Mouse (Mus musculus) frontal cortex, postnatal 25 days (tissue): Measurements from ENCODE around the gene Klhl11.

Experiments
- DNase-seq, 2 experiments: peaks; one replicate each; pipeline ENCODE4 v3.0.0; 2022; ENCODE audit warnings: low spot score in 2 of 2

Klhl11 gene

GRCm38 (mm10) chr11:100472197-100472934, at the start of gene Klhl11:
Gene Klhl11 (minus strand): TSS chr11:100472741.
- peak; percentile 83 to 88 for DNase-seq

GRCm38 (mm10) chr11:100520838-100521237, 48.3 kb upstream of the Klhl11 start:
- no peak for DNase-seq

- no peak for DNase-seq
These were observed 46.6 kb upstream of the Klhl11 start for GRCm38 (mm10) chr11:100519188-100519587.

- no peak for DNase-seq
These were observed 45.6 kb upstream of the Klhl11 start for GRCm38 (mm10) chr11:100518188-100518591.

- no peak for DNase-seq
These were observed 43.8 kb upstream of the Klhl11 start for GRCm38 (mm10) chr11:100516291-100516690.

- no peak for DNase-seq
These were observed 43.2 kb upstream of the Klhl11 start for GRCm38 (mm10) chr11:100515789-100516188.

GRCm38 (mm10) chr11:100515061-100515460, 42.5 kb upstream of the Klhl11 start:
- no peak for DNase-seq

- DNase-seq: no peak
These were observed 41.2 kb upstream of the Klhl11 start for GRCm38 (mm10) chr11:100513716-100514115.

- DNase-seq: peak in 1 of 2 experiments; percentile 24
These were observed 39.8 kb upstream of the Klhl11 start for GRCm38 (mm10) chr11:100512384-100512783.

- no peak for DNase-seq
These were observed 38.0 kb upstream of the Klhl11 start for GRCm38 (mm10) chr11:100510556-100510955.

- DNase-seq: no peak
These were observed 33.5 kb upstream of the Klhl11 start for GRCm38 (mm10) chr11:100505997-100506396.

GRCm38 (mm10) chr11:100504990-100505660, 32.6 kb upstream of the Klhl11 start:
- DNase-seq: no peak

GRCm38 (mm10) chr11:100501321-100501720, 28.8 kb upstream of the Klhl11 start:
- DNase-seq: no peak

- DNase-seq: no peak
These were observed 28.1 kb upstream of the Klhl11 start for GRCm38 (mm10) chr11:100500651-100501050.

GRCm38 (mm10) chr11:100500241-100500640, 27.7 kb upstream of the Klhl11 start:
- no peak for DNase-seq

GRCm38 (mm10) chr11:100493771-100494170, 21.2 kb upstream of the Klhl11 start:
- no peak for DNase-seq

- DNase-seq: no peak
These were observed 18.4 kb upstream of the Klhl11 start for GRCm38 (mm10) chr11:100490951-100491350.

GRCm38 (mm10) chr11:100485801-100486538, 13.4 kb upstream of the Klhl11 start:
- no peak for DNase-seq

- DNase-seq: no peak
These were observed 11.9 kb upstream of the Klhl11 start for GRCm38 (mm10) chr11:100484461-100484860.

GRCm38 (mm10) chr11:100479152-100479551, 6.6 kb upstream of the Klhl11 start:
- no peak for DNase-seq

GRCm38 (mm10) chr11:100476281-100476680, 3.7 kb upstream of the Klhl11 start:
- no peak for DNase-seq

- DNase-seq: no peak
These were observed 374 bp upstream of the Klhl11 start for GRCm38 (mm10) chr11:100472935-100473295.
